ENCODE assay signal across 17 mouse cellular contexts in the genomic region with DNA sequence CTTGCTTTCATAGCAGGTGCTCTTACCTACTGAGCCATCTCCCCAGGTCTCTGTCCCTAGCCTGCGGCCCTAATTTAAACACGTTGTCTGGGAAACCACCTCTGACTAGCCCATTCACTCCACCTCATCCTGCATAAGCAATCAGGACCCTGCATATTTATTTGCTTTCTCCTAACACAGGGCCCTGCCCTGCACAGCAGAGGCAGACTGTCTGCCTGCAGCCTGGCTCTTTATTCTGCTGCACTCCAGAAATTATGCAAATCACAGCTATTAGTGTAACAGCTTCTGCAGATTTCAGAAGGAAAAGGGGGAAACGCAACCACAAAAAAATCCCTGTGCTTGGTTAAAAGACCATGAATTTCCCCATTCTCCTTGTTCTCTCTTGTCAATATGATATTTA.
DNase-seq lines count a peak whose midpoint lies in the region; ATAC-seq and TF ChIP-seq lines count a peak whose summit lies in the region.
"Had no signal": no experiment of that assay in that cellular context is flagged by ENCODE, and none has a peak within 500 bp of the region (broad histone marks: within the 10 kb centered on the region; RNA-seq: fewer than 3 reads in every experiment).

No protein-coding gene starts in this region.

- DNase-seq in forebrain, embryonic 11.5 days (ENCODE audit: low spot score), result no peak
- no peak for DNase-seq in forebrain, embryonic 10.5 days (ENCODE audit: extremely low spot score, low spot score)
- peak; percentile 83 for DNase-seq in forebrain, embryonic 14.5 days (ENCODE audit: low spot score)
- DNase-seq in midbrain, postnatal 0 days (ENCODE audit: low spot score), result no peak
- DNase-seq in lung, postnatal 10 days, result no peak
- no peak for DNase-seq in left cerebral cortex, adult 2 months (ENCODE audit: extremely low spot score in 1 of 2, low spot score in 2 of 2)
- DNase-seq: adrenal gland, postnatal 10 days; cerebellum, postnatal 10 days; heart, adult 18-20 months; heart, postnatal 10 days; kidney, postnatal 36 days; lung, adult 2 months had no signal

- intact Hi-C loops in left cerebral cortex, adult 2 months (cut with DNase I), result loop anchor here (10.0 kb wide), 1 partner anchor 513 kb away; no protein-coding TSS in a partner anchor

- H3K27me3 ChIP-seq in forebrain, embryonic 11.5 days (ENCODE audit: control insufficient read depth, insufficient read depth, low read length), result no peaks in the 10 kb centered on the region
- H3K27me3 ChIP-seq in forebrain, embryonic 10.5 days (ENCODE audit: poor library complexity, severe bottlenecking), result 0 out of 2 replicates have a peak, but pooled peaks cover 6% of the 10 kb centered on the region
- no peaks in the 10 kb centered on the region for H3K27me3 ChIP-seq in forebrain, embryonic 14.5 days (replicated peaks; ENCODE audit: control insufficient read depth, insufficient read depth, low read length)
- H3K27me3 ChIP-seq in hindbrain, embryonic 16.5 days (replicated peaks; ENCODE audit: control insufficient read depth, insufficient read depth, low read length), result no peaks in the 10 kb centered on the region
- H3K27me3 ChIP-seq in midbrain, postnatal 0 days (ENCODE audit: insufficient read depth, low read length), result no peaks in the 10 kb centered on the region
- H3K27me3 ChIP-seq: embryonic facial prominence, embryonic 15.5 days; intestine, embryonic 15.5 days; limb, embryonic 15.5 days had no signal

- no peaks in the 10 kb centered on the region for H3K36me3 ChIP-seq in forebrain, embryonic 11.5 days (ENCODE audit: control insufficient read depth, insufficient read depth, low read length)
- no peaks in the 10 kb centered on the region for H3K36me3 ChIP-seq in forebrain, embryonic 10.5 days (replicated peaks)
- no peaks in the 10 kb centered on the region for H3K36me3 ChIP-seq in forebrain, embryonic 14.5 days (ENCODE audit: control insufficient read depth, insufficient read depth, low read length)
- H3K36me3 ChIP-seq in hindbrain, embryonic 16.5 days (ENCODE audit: control insufficient read depth, insufficient read depth, low read length), result no peaks in the 10 kb centered on the region
- no peaks in the 10 kb centered on the region for H3K36me3 ChIP-seq in midbrain, postnatal 0 days (ENCODE audit: insufficient read depth, low read length)
- H3K36me3 ChIP-seq: embryonic facial prominence, embryonic 15.5 days; intestine, embryonic 15.5 days; limb, embryonic 15.5 days had no signal

- H3K9ac ChIP-seq in forebrain, embryonic 11.5 days (ENCODE audit: low read length), result no peak overlapping the region
- H3K9ac ChIP-seq in forebrain, embryonic 14.5 days (ENCODE audit: low read length), result no peak overlapping the region
- H3K9ac ChIP-seq in hindbrain, embryonic 16.5 days (ENCODE audit: low read depth, low read length), result no peak overlapping the region
- H3K9ac ChIP-seq in midbrain, postnatal 0 days (replicated peaks; ENCODE audit: low read length, poor library complexity, severe bottlenecking), result 0 out of 2 replicates have a peak overlapping the region, but pooled peaks have one; percentile 19
- H3K9ac ChIP-seq: embryonic facial prominence, embryonic 15.5 days; intestine, embryonic 15.5 days; limb, embryonic 15.5 days had no signal

- WGBS in forebrain, embryonic 11.5 days, result 18% methylated on average over 3 of the region's 3 CpGs
- WGBS in forebrain, embryonic 10.5 days, result 38% methylated on average over 3 of the region's 3 CpGs
- 7% methylated on average over 3 of the region's 3 CpGs for WGBS in forebrain, embryonic 14.5 days
- WGBS in hindbrain, embryonic 16.5 days, result 14% methylated on average over 3 of the region's 3 CpGs
- 8% methylated on average over 3 of the region's 3 CpGs for WGBS in midbrain, postnatal 0 days

- no peak overlapping the region for H3K4me3 ChIP-seq in forebrain, embryonic 11.5 days (ENCODE audit: low read depth, low read length)
- no peak overlapping the region for H3K4me3 ChIP-seq in forebrain, embryonic 10.5 days
- no peak overlapping the region for H3K4me3 ChIP-seq in forebrain, embryonic 14.5 days (ENCODE audit: low read depth, low read length)
- no peak overlapping the region for H3K4me3 ChIP-seq in hindbrain, embryonic 16.5 days (ENCODE audit: low read length)
- H3K4me3 ChIP-seq in midbrain, postnatal 0 days (ENCODE audit: low read depth, low read length), result no peak overlapping the region
- H3K4me3 ChIP-seq in left cerebral cortex, adult 2 months, result no peak overlapping the region
- H3K4me3 ChIP-seq: embryonic facial prominence, embryonic 15.5 days; intestine, embryonic 15.5 days; limb, embryonic 15.5 days had no signal

- TF ChIP-seq CTCF in midbrain, postnatal 0 days (IDR thresholded peaks at IDR 0.05), result no peak
- TF ChIP-seq CTCF in left cerebral cortex, adult 2 months (IDR thresholded peaks at IDR 0.05), result no peak

- H3K9me3 ChIP-seq in forebrain, embryonic 11.5 days (ENCODE audit: control insufficient read depth, low read length), result no peaks in the 10 kb centered on the region
- H3K9me3 ChIP-seq in forebrain, embryonic 10.5 days, result no peaks in the 10 kb centered on the region
- H3K9me3 ChIP-seq in forebrain, embryonic 14.5 days (replicated peaks; ENCODE audit: control insufficient read depth, low read length), result no peaks in the 10 kb centered on the region
- H3K9me3 ChIP-seq in hindbrain, embryonic 16.5 days (ENCODE audit: control insufficient read depth, low read length), result no peaks in the 10 kb centered on the region
- no peaks in the 10 kb centered on the region for H3K9me3 ChIP-seq in midbrain, postnatal 0 days (ENCODE audit: low read length)
- H3K9me3 ChIP-seq: embryonic facial prominence, embryonic 15.5 days; intestine, embryonic 15.5 days; limb, embryonic 15.5 days had no signal

- peaks cover 5% of the 10 kb centered on the region; the same call in 1 of the 2 replicates for H3K4me1 ChIP-seq in forebrain, embryonic 11.5 days (replicated peaks; ENCODE audit: control insufficient read depth, insufficient read depth, low read length)
- peaks cover 32% of the 10 kb centered on the region for H3K4me1 ChIP-seq in forebrain, embryonic 10.5 days
- peaks cover 17% of the 10 kb centered on the region for H3K4me1 ChIP-seq in forebrain, embryonic 14.5 days (ENCODE audit: control insufficient read depth, insufficient read depth, low read length)
- H3K4me1 ChIP-seq in hindbrain, embryonic 16.5 days (ENCODE audit: control insufficient read depth, insufficient read depth, low read depth, low read length), result no peaks in the 10 kb centered on the region; the same call in 1 of the 2 replicates
- peaks cover 5% of the 10 kb centered on the region; the same call in 1 of the 2 replicates for H3K4me1 ChIP-seq in midbrain, postnatal 0 days (ENCODE audit: insufficient read depth, low read length)
- H3K4me1 ChIP-seq: embryonic facial prominence, embryonic 15.5 days; intestine, embryonic 15.5 days; limb, embryonic 15.5 days had no signal

- ATAC-seq in forebrain, embryonic 11.5 days (replicated peaks; ENCODE audit: low FRiP score), result peak; percentile 88
- peak; percentile 96 for ATAC-seq in forebrain, embryonic 14.5 days
- peak; percentile 78 for ATAC-seq in hindbrain, embryonic 16.5 days
- ATAC-seq in midbrain, postnatal 0 days (ENCODE audit: low FRiP score), result peak; percentile 57; the same call in 1 of the 2 replicates
- ATAC-seq in monocyte, adult 5-6 weeks (replicated peaks; ENCODE audit: insufficient number of reproducible peaks, low FRiP score, low TSS enrichment, poor library complexity, severe bottlenecking), result no peak
- ATAC-seq: intestine, embryonic 15.5 days had no signal

- peak overlapping the region; percentile 57; the same call in 1 of the 2 replicates for H3K27ac ChIP-seq in forebrain, embryonic 11.5 days (ENCODE audit: low read depth, low read length)
- no peak overlapping the region; the same call in 1 of the 2 replicates for H3K27ac ChIP-seq in forebrain, embryonic 10.5 days
- H3K27ac ChIP-seq in forebrain, embryonic 14.5 days (ENCODE audit: low read depth, low read length), result peak overlapping the region; percentile 84
- no peak overlapping the region for H3K27ac ChIP-seq in hindbrain, embryonic 16.5 days (ENCODE audit: low read depth, low read length)
- H3K27ac ChIP-seq in midbrain, postnatal 0 days (ENCODE audit: low read depth, low read length), result no peak overlapping the region
- H3K27ac ChIP-seq in left cerebral cortex, adult 2 months, result no peak overlapping the region
- H3K27ac ChIP-seq: embryonic facial prominence, embryonic 15.5 days; intestine, embryonic 15.5 days; limb, embryonic 15.5 days had no signal

- no peak overlapping the region for H3K4me2 ChIP-seq in forebrain, embryonic 11.5 days (ENCODE audit: low read depth, low read length, severe bottlenecking)
- no peak overlapping the region for H3K4me2 ChIP-seq in forebrain, embryonic 14.5 days (ENCODE audit: low read length)
- no peak overlapping the region for H3K4me2 ChIP-seq in hindbrain, embryonic 16.5 days (ENCODE audit: low read length)
- H3K4me2 ChIP-seq in midbrain, postnatal 0 days (ENCODE audit: low read depth, low read length, poor library complexity, severe bottlenecking), result no peak overlapping the region
- H3K4me2 ChIP-seq: embryonic facial prominence, embryonic 15.5 days; intestine, embryonic 15.5 days; limb, embryonic 15.5 days had no signal

Comparison
In these comparisons a context has a peak if more than half of its experiments do, and no peak if none do; other contexts are left out.
1. H3K27ac ChIP-seq: peak in forebrain, embryonic 11.5 days (single experiment) and forebrain, embryonic 14.5 days (single experiment); none in forebrain, embryonic 10.5 days (single experiment), hindbrain, embryonic 16.5 days (single experiment), midbrain, postnatal 0 days (single experiment) and left cerebral cortex, adult 2 months (single experiment).